Mouse (Mus musculus) lung, postnatal 14 days (tissue): ENCODE results near the gene Zbtb43.

Experiments
- DNase-seq: peaks from one replicate; pipeline ENCODE4 v3.0.0; 2021

Gene Zbtb43

DNA sequence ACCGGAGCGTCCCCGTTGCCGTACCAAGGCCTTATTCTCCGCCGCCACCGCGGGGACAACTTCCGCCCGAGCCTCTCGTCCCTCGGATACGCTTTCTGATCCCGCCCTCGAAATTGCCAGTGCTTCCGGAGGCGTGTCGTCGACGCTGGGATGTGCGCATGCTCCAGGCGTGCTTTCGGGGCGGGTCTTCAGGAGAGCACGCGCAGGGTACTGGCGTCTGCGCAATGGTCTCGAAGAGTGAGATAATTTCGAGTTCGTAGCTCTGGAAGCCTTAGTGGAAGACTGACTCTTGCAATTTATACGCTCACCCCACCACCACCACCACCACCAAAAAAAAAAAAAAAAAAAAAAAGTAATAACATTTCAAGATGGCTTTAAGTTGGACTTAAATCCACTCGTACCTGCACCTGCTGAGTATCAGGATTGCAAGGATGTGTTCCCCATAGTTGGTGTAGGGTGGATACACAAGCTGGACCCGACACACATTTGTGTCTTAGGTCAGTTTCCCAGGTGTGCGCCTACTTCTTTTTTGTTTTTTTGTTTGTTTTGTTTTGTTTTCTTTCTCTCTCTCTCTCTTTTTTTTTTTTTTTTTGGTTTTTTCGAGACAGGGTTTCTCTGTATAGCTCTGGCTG is at the start of gene Zbtb43:
TSS of gene Zbtb43 (minus strand) at position 94 of the 632 bp plus-strand sequence.
- peak; percentile 96 for DNase-seq

DNA sequence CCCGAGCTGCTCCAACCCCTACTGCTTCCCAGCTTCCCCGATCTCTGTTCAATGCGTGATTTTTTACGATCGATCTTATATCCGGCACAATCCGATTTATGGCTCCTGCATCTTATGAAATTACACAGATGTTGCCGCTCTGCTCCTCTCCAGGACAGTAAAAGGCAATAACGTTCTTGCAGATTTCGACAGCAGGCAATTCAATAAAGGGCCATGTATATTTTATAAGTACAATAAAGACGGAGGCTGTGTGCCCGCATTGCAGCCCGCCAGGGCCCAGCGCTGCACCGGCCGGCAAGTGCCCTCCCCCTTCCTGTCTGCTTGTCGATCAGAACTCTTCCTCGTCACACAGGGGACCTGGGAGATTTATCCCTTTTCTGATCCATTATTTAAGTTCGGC is 47.5 kb upstream of the Zbtb43 start:
- DNase-seq = no peak

DNA sequence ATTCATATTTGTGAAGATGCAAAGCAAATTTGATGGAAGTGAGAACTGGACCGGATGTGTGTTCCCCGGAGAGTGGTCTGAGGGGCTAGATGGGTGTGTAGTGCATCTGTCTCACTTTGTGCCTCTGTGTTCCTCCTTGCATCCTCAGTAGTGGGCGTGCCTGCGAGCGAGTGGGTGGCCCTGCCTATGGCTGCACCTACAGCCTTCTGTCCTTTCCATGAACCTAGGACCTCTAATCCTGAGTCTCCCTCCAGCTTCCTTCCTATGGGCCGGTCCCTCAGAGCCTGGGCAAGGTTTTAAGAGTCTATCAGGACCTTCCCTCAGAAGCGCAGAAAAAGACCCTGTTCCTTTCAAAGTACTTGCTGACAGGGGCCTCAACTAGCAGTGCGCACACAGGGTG is 47.1 kb upstream of the Zbtb43 start:
- DNase-seq = no peak

DNA sequence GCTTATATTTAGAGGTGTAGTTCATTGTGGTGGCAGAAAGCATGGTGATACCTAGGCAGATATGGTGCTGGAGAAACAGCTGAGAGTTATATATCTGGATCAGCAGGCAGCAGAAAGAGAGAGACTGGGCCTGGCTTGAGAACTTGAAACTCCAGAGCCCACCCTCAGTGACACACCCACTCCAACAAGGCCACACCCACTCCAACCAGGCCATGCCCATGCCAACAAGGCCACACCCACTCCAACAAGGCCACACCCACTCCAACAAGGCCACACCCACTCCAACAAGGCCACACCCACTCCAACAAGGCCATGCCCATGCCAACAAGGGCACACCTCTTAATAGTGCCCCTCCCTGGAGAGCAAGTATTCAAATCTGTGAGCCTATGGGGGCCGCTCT is 42.4 kb upstream of the Zbtb43 start:
- no peak for DNase-seq

DNA sequence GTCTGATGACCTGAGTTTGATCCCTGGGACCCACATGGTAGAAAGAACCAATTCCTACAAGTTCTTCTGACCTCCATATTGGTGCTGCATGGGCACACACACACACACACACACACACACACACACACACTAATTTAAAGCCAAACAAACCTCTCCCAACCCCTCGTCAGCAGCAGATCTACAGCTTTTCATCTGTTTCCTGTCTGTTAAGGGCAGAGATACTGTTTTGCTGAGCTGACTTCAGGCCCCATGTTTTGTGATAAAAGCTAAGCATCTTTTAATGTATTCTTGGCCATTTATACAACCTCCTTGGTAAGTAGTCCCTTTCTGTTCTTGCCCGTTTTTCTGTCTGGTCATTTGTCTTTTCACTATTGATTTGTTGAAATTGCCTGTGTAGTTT is 34.2 kb upstream of the Zbtb43 start:
- no peak for DNase-seq

DNA sequence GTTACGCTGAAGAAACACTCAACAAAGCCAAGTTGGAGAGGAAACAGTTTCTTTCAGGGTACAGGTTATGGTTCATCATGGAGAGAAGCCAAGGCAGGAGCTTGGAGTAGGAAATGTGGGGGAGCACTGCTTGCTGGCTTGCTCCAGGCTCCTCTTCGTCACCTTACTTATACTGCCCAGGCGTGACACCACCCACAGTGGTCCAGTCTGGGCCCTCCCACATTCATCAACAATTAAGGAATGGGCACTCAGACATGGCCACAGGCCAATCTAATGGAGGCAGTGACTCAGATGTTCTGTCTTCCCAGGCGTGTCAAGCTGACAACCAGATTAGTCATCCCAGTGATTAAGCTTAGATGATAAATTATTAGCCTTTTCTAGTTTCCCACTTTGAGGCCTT is 29.9 kb upstream of the Zbtb43 start:
- DNase-seq = no peak

DNA sequence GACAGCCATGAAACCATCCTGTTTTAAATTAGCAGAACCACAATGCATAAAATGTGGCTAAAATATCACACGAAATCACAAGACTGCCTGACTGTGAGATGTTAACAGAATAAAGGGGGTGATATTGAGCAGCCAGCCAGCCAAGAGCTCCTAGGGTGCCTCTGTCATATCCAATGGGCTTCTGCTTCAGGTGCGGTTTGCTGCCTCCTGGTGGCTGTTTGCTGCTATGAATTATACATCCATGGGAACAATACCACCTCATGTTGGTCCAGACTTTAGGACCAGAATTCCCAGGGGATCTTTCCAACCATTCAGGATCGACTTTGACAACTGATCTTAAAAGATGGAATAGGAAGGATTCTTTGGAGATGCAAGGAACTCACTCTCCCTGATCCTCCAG is 27.3 kb upstream of the Zbtb43 start:
- DNase-seq = peak; percentile 23

DNA sequence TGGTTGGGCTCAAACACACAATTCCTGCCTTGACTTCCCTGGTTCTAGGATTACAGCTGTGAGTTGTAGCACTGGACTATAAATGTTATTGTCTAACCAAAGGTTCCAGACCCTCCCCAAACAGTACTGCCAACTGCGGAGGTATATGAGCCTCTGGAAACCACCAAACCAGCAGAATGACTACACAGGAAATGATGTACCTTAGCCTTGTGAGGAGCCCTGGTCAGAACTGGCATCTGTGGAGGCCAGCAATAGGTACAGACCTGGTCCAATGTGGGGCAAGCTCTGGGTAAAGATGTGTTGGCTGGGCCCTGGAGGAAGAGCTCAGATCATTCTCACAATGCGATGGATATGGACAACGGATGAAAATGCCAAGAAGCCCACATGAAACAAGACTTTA is 23.7 kb upstream of the Zbtb43 start:
- DNase-seq = no peak

DNA sequence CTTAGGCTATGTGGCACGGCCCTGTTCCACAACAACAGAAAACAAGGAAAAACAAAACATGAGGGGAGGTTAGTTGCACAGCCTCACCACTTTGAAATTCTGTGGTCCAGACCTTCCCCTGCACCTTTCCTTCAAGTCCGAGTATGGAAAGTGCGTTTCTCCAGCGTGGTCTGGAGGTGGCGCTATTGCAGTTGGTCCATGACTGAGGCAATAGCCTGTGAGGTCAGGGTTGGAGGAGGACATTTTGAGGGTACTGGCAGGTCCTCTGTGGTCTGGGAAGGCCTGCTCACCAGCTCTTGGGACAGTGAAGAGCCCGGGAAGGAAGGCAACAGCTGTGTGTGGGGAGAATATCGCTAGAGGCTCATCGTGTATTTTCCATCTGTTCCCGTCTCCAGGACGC is 21.2 kb upstream of the Zbtb43 start:
- no peak for DNase-seq

DNA sequence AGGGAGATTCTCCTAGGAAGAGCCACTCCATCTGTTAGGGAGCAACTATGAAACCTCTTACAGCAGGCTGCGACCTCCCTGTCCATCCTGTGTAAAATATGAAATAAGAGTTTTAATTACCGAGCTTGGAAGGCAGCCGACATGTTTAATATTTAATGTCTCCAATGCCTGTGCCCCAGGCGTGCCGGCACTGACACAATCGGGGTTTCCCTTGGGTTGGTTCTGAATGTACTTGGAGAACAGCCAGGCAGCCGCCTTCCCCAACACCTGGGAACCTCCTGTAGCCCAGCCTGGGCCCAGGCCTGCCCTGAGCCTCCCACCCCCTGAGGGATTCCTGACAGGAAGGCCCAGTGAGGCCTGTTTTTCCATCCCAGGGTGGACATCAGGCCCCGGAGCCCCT is 19.0 kb upstream of the Zbtb43 start:
- DNase-seq = no peak

DNA sequence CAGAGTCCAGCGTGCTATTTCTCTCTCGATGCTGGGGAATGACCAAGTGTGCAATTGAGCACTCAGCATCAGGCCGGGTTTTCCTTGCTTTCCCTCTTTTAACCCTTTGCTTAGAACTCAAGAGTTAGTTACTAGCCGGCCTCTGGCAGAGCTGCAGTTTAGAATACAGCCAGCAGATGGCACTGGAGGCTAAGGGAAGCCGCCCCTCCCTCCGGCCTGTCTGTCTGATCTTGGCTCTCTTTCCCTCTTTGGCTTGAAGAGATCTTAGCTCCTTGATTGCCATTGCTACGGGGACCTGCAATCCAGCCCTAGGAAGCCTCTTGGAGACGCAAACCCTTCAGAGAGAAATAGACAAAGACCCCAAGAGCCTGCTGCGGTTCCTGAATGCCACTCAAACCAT is 18.5 kb upstream of the Zbtb43 start:
- DNase-seq = peak; percentile 78

DNA sequence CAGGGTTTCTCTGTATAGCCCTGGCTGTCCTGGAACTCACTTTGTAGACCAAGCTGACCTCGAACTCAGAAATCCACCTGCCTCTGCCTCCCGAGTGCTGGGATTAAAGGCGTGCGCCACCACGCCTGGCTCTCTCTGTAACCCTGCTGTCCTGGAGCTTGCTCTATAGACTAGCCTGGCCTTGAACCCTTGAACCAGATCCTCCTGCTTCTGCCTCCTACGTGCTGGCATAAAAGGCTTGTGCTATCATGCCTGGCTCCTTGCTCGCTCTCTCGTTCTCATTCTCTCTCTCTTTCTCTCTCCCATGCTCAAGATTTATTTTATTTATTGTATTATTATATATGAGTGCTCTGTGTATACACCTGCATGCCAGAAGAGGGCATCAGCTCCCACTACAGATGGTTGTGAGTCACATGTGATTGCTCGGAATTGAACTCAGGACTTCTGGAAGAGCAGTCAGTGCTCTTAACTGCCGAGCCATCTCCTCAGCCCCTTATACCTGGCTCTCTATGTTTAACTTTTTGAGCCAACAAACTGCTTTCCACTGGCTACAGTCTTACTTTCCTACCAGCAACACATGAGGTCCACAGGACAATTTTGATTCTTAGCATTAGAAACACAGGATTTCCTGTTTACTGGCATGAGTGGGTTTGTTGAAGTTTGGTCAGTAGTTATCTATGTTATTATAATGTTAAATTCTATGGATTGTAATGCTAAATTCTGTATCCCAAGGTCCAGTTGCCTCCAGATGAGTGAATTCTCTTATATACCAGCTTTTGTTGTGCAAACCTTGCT is 9.8 kb upstream of the Zbtb43 start:
- no peak for DNase-seq

DNA sequence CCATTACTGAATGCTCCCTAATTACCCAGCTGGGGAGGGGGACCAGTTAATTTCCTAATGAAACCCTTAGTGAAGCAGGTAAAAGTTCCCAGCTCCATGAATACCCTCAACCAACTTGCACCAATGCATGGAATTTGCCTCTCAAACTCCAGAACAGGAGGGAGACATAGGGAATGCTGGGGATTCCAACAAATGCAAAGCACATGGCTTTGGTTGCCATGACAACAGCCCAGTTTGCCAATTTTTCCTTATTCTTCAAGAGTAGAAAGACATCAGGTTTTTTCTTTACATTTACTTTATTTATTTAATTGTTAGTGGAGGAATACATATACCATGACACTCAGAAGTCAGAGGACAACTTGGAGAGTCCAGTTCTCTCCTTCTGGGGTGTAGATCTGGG is 7.6 kb upstream of the Zbtb43 start:
- DNase-seq = no peak

DNA sequence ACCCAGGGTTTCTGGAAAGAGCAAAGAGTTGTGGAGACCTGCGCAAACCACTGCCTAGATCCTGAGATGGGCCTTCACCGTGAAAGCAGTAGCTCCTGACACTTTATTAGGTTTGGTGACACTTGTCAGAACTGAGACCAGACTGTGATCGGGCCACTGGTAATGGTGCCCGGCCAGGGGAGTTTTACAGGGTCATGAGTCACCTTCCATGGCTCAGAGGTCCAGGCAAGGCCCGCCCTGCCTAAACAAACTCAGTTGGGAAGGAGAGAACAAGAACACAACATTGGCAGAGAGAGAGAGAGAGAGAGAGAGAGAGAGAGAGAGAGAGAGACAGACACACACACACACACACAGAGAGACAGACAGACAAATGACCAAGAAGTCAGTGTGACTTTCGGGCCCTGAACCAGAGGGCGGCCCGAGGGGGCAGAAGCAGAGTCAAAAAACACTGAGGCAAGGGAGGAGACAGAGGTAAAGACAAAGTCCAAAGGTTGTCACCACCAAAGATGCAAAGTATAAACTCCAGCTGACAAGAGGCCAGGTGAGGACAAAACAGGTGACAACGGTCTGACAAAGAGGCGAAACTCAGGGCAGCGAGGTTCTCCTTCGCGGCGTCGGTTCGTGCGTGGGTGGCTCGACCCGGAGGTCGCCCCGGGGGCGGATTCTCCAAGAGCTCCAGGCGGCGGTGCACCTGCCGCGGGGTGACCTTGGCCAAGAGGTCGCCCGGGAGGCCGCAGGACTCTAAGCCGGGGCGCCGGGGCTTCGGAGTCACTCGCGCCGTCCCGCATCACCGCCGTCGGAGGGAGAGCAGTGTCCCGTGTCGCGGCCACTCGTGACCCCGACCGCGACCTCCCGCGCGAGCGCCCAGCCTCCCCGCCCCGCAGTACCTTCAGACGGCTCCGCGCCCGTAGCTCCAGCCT is 553 bp downstream of the Zbtb43 start:
- DNase-seq = no peak

DNA sequence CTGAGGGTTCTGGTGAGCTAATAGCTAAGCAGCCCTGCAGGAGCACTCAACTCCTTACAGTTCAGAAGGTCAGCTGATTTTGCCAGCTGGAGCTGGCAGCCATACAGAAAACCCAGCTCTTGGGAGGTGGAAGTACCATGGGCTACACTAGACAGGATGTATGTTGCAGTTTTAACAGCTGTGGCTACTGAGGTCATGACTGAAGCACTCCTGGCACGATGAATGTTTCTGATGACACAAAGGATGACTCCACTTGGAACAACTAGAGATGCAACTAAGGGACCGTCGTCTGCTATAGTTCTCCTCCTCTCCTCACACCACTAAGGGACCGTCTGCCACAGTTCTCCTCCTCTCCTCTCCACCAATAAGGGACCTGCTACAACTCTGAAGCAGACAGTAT is 2.4 kb downstream of the Zbtb43 start:
- no peak for DNase-seq

DNA sequence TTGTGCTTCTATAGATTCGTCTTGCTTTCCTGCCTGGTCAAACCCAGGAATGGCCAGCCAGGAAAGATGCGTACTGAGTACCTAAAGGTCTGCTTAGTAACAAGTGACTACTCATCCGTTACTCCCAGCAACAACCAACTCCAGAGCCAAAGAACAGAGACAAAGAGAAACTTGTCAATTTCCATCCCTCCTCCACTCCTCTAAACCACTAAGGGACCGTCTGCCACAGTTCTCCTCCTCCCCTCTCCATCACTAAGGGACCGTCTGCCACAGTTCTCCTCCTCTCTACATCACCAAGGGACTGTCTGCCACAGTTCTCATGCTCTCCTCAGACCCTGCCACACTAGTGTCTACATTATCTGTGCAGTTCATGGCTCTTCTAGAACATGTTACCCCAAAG is 3.1 kb downstream of the Zbtb43 start:
- DNase-seq = no peak

DNA sequence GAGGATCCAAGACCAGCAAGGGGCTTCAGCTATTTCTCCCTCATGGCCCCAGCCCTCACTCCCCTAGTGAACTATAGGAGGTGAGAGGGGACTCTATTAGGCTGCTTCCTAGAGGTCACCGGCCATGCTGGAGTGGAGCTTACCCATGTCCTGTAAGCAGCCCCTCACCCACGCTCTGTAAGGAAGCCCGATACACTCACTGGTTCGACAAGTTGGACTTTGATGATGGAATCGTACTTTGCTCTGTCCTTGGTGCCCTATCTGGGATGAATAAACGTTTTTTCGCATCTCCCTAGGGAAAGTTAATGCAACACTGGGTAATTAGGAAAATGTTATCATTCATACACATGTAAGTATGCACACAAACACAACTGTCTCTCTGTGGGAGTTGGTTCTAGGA is 6.3 kb downstream of the Zbtb43 start:
- no peak for DNase-seq

DNA sequence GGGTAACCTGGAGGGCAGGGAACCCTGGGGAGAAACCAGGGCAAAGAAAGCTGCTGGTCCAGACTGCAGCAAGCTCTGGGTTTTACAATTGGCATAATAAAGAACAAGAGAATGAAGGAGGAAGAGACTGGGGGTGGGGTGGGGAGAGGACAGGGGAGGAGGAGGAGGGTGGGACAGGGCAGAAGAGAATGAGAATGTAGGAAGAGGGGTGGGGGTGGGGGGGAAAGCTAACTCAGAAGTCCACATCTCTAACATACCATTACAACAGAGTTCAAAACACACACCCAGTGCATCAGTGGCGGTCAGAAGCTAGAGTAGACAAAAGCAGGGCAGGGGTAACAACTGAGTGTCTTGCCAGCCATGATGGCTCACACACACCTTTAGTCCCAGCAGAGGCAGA is 7.3 kb downstream of the Zbtb43 start:
- DNase-seq = no peak

DNA sequence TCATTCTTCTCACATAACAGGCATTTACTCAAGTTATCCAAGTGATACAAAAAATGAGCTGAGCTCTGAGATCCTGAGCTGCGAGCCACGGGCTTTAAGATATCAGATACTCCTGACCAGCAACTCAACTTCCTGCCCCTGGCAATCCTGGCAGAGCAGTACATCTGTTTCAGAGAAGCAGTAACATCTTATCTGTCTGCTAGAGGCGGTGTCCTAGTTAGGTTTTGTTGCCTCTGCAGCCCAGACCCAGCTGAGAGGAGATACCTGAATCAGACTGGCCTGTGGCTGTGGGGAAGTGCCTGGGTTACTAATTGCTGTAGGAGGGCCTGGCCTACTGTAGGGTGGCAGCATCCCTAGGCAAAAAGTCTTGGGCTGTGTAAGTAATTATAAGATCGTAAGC is 8.7 kb downstream of the Zbtb43 start:
- no peak for DNase-seq

DNA sequence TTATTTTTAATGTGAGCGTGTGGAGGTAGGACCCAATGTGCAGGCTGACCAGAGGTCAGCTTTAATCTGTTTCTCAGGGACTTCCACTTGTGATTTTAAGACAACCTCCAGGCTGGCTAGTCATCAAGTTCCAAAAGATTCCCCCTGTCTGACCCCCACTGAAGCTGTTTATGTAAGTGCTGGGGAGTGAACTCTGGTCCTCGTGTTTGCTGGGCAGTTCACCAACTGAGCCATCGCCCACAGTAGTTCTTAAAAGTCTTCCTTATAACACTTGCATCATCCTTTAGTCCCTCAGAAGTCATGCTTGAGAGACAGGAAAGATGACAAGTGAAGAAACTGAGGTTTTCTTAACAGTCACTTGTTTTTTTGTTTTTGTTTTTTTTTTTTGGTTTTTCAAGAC is 11.7 kb downstream of the Zbtb43 start:
- DNase-seq = no peak

DNA sequence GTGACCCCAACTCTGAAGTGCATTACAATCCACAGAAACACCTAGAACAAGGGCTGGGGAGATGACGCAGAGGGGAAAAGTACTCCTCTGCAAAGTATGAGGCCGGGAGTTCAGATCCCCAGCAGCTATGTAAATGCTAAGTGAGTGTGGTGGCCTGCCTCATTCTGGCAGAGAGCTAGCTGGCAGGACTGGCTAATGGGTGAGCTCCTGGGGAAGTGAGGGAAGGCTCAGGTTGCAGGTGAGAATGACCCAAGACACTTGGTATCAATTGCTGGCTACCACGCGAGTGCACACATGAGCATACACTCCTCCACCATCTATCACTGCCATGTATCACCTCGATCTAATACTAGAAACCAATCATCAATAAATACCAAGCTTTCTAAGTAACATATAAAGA is 12.1 kb downstream of the Zbtb43 start:
- no peak for DNase-seq

DNA sequence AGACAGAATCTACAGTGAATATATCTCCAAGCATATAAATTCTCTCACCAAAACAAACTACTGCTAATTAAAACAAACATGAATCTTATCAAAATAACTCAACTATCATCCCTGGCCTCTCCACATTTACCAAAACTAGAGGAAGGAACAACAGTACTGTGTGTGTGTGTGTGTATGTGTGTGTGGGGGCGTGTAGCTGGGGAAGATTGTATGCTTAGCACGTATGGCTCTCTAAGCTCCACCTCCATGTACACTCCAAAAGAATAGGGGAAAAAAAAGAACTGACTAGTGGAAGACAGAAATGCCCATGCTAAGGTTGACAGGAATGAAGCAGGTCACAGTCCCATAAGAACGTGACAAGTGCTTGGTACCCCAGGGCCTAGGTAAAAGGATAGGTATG is 13.0 kb downstream of the Zbtb43 start:
- DNase-seq = no peak

DNA sequence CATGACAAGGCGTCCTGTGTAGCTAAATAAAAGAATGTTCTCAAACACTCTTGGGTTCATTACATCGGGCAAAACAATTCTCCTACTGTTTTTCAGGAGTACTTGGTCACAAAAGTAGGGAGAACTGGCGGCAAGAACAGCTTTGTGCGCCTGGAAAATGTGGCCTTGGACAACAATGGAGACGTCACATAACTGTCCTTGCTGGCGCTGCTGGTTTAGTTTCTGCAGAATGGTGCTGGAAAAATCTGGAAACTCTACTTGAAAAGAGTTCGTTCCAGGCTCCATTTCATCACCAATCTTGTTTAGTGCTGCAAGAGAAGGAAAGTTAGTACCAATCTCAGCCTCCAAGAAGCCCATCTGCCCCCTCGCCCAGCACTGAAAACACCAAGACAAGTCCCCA is 13.5 kb downstream of the Zbtb43 start:
- no peak for DNase-seq

DNA sequence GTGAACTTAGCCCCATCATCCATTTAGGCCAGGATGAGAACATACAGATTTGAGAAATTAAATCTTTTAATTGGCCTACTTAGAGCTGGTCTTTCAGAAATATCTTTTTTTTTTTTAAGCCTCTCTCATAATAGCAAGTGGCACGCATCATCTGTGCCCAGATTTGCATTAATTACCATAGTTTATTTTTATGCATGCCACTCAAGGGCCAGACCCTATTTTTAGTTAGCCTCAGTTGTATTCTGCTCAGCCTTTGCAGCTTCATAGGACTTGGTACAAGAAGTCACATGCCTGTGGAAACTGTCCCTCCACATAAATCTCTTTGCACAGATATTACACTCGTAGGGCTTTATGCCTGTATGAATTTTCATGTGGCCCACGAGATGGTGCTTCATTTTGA is 14.9 kb downstream of the Zbtb43 start:
- no peak for DNase-seq
